In the genomic region with DNA sequence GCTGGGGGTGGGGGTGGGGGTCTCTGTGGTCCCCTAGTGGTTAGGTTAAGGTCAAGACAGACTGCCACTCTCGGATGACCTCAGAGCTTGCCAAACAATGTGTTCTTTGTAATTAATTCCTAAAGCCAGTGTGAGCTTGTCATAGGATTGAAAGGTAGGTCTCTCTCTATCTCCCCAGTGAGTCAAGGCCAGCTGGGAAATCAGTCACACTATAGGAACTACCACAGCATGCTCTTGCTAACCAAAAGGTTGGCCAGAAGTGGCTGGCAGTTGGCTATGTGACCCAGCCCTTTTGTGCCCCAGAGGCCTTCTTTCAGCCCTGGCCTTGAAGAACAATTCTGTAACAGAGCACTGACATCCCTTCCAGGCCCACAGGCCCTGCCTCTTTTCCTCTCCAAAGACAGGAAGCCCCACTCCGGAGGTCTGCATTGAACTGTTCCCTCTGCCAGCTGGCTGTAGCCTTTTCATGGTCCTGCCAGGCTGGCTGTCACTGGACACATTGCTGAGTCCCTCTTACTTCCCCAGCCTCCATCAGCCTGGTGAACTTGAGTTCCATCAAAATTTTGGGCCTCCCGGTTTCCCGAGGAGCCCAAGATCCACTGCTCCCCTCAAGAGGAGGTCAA, we compare ENCODE assay signal across 15 mouse cellular contexts.
A peak's percentile ranks its signal among the peaks of the same experiment; 100 is the strongest.
DNase-seq lines count a peak whose midpoint lies in the region; ATAC-seq and TF ChIP-seq lines count a peak whose summit lies in the region.
"Had no signal": no experiment of that assay in that cellular context is flagged by ENCODE, and none has a peak within 500 bp of the region (broad histone marks: within the 10 kb centered on the region; RNA-seq: fewer than 3 reads in every experiment).

No protein-coding gene starts in this region.

- peak; percentile 96 for DNase-seq in heart, adult 11 months
- no peak for DNase-seq in heart, postnatal 14 days
- no peak for DNase-seq in layer of hippocampus, adult 2 months (ENCODE audit: low spot score in 2 of 2)
- DNase-seq in layer of hippocampus, adult 11-12 months (ENCODE audit: low spot score) = no peak
- peak; percentile 11 for DNase-seq in 416B (ENCODE audit: low read depth)
- peak; percentile 48 for DNase-seq in embryo, embryonic 10.5 days (ENCODE audit: low spot score)
- DNase-seq in adrenal gland, adult (ENCODE audit: inconsistent age in 2 of 2, low spot score in 1 of 2) = no peak
- DNase-seq: adrenal gland, postnatal 10 days; gastrocnemius, postnatal 14 days; liver; thymus, adult 2 months had no signal

- H3K4me3 ChIP-seq in layer of hippocampus, adult 2 months = no peak overlapping the region
- H3K4me3 ChIP-seq: neural tube, embryonic 15.5 days had no signal

- H3K27ac ChIP-seq in layer of hippocampus, adult 2 months = peak overlapping the region; percentile 82
- H3K27ac ChIP-seq: kidney, postnatal 0 days; neural tube, embryonic 15.5 days had no signal

- ATAC-seq in erythroblast, adult 5-6 weeks (replicated peaks; ENCODE audit: low FRiP score, poor library complexity, severe bottlenecking) = no peak
- ATAC-seq: lung, postnatal 0 days had no signal

- intact Hi-C loops in heart, postnatal 14 days (cut with DNase I) = loop anchor here (5.0 kb wide), 1 partner anchor 103 kb away; no protein-coding TSS in a partner anchor

- TF ChIP-seq CTCF in layer of hippocampus, adult 2 months (conservative IDR thresholded peaks at IDR 0.05) = no peak

Comparison
In these comparisons a context has a peak if more than half of its experiments do, and no peak if none do; other contexts are left out.
1. DNase-seq: peak in heart, adult 11 months (single experiment), 416B (single experiment) and embryo, embryonic 10.5 days (single experiment); none in heart, postnatal 14 days (0 of 2), layer of hippocampus, adult 2 months (0 of 2), layer of hippocampus, adult 11-12 months (single experiment) and adrenal gland, adult (0 of 2).